Mouse (Mus musculus) MEL (cell line): Measurements from ENCODE around the gene Ifngr2. TPM values are rescaled to one million over a fixed set of nuclear protein-coding genes. Genes with fewer than 3 reads are reported as not detected.

Source experiments
- DNase-seq: peaks from one replicate; pipeline ENCODE4 v3.0.0; 2011; ENCODE audit warnings: low read depth, low spot score
- H3K27ac ChIP-seq: 2 replicates; pipeline ENCODE4 v1.5.1; 2012; ENCODE audit warnings: low read depth, mild to moderate bottlenecking, control low read depth, low read length, moderate library complexity; ENCODE audit not compliant: control insufficient read depth
- H3K27me3 ChIP-seq, 2 experiments: fragments of 150-350 bp in 1 of 2; sonication (generic) in 1 of 2; 2 replicates each; pipeline ENCODE4 v1.6.1; 2012; ENCODE audit warnings: low read length in 2 of 2, mild to moderate bottlenecking in 2 of 2, improper control_type of control experiment in 1 of 2, moderate library complexity in 1 of 2; ENCODE audit not compliant: insufficient read depth in 2 of 2, control insufficient read depth in 1 of 2
- H3K36me3 ChIP-seq, 2 experiments: 2 replicates each; pipeline ENCODE4 v1.6.1; 2012 to 2014; ENCODE audit warnings: low read length in 2 of 2, improper control_type of control experiment in 1 of 2, inconsistent platforms in 1 of 2, mild to moderate bottlenecking in 1 of 2; ENCODE audit not compliant: insufficient read depth in 2 of 2, control insufficient read depth in 1 of 2
- H3K4me1 ChIP-seq, 2 experiments: fragments of 150-350 bp in 1 of 2; sonication (generic) in 1 of 2; 2 replicates each; pipeline ENCODE4 v1.6.1; 2012; ENCODE audit warnings: low read length in 2 of 2, improper control_type of control experiment in 1 of 2, mild to moderate bottlenecking in 1 of 2; ENCODE audit not compliant: insufficient read depth in 2 of 2, control insufficient read depth in 1 of 2
- H3K4me3 ChIP-seq, 2 experiments: fragments of 150-350 bp in 1 of 2; sonication (generic) in 1 of 2; 2 replicates each; pipeline ENCODE4 v1.5.1; 2012; ENCODE audit warnings: low read depth in 2 of 2, low read length in 2 of 2, mild to moderate bottlenecking in 2 of 2, moderate library complexity in 2 of 2, control low read depth in 1 of 2, improper control_type of control experiment in 1 of 2; ENCODE audit not compliant: control insufficient read depth in 1 of 2, insufficient read depth in 1 of 2
- H3K79me2 ChIP-seq: 2 replicates; pipeline ENCODE4 v1.6.1; 2012; ENCODE audit warnings: mild to moderate bottlenecking, low read length, moderate library complexity; ENCODE audit not compliant: control insufficient read depth, poor library complexity, insufficient read depth
- H3K9ac ChIP-seq: 2 replicates; pipeline ENCODE4 v1.6.1; 2012; ENCODE audit warnings: low read depth, mild to moderate bottlenecking, control low read depth, low read length, moderate library complexity; ENCODE audit not compliant: control insufficient read depth, poor library complexity, severe bottlenecking
- H3K9me3 ChIP-seq: fragments of 150-350 bp; sonication (generic); replicated peaks from 2 replicates; pipeline ENCODE4 v1.6.1; 2012; ENCODE audit warnings: mild to moderate bottlenecking, low read length, improper control_type of control experiment, moderate library complexity; ENCODE audit not compliant: insufficient read depth
- CHD2 ChIP-seq: IDR thresholded peaks from 2 replicates; pipeline ENCODE4 v1.6.1; 2011; ENCODE audit warnings: low read length, improper control_type of control experiment
- ELF1 ChIP-seq: IDR thresholded peaks from 2 replicates; pipeline ENCODE4 v1.6.1; 2014; ENCODE audit warnings: low read depth, mild to moderate bottlenecking, inconsistent platforms, low read length, improper control_type of control experiment, moderate library complexity
- EP300 ChIP-seq, 2 experiments: IDR thresholded peaks; 2 replicates each; pipeline ENCODE4 v1.6.1; 2011; ENCODE audit warnings: improper control_type of control experiment in 2 of 2, low read length in 2 of 2, low read depth in 1 of 2, mild to moderate bottlenecking in 1 of 2
- ETS1 ChIP-seq: IDR thresholded peaks from 2 replicates; pipeline ENCODE4 v1.6.1; 2012; ENCODE audit warnings: low read depth, mild to moderate bottlenecking, inconsistent platforms, low read length, improper control_type of control experiment, moderate library complexity
- GATA1 ChIP-seq: IDR thresholded peaks from 2 replicates; pipeline ENCODE4 v1.6.1; 2011; ENCODE audit warnings: low read depth, low read length, improper control_type of control experiment
- HCFC1 ChIP-seq: IDR thresholded peaks from 2 replicates; pipeline ENCODE4 v1.6.1; 2012; ENCODE audit warnings: low read depth, mild to moderate bottlenecking, inconsistent platforms, low read length, improper control_type of control experiment, moderate library complexity
- JUND ChIP-seq: IDR thresholded peaks from 2 replicates; pipeline ENCODE4 v1.6.1; 2011; ENCODE audit warnings: low read depth, mild to moderate bottlenecking, improper control_type of control experiment, low read length
- MAX ChIP-seq: IDR thresholded peaks from 2 replicates; pipeline ENCODE4 v1.6.1; 2011; ENCODE audit warnings: low read length, improper control_type of control experiment
- MEF2A ChIP-seq: IDR thresholded peaks from 2 replicates; pipeline ENCODE4 v1.6.1; 2014; ENCODE audit warnings: low read depth, mild to moderate bottlenecking, inconsistent platforms, low read length, improper control_type of control experiment; ENCODE audit not compliant: poor library complexity, insufficient replicate concordance, severe bottlenecking; ENCODE audit errors: extremely low read depth
- MXI1 ChIP-seq: IDR thresholded peaks from 2 replicates; pipeline ENCODE4 v1.6.1; 2011; ENCODE audit warnings: mild to moderate bottlenecking, low read depth, low read length, improper control_type of control experiment
- MYB ChIP-seq: IDR thresholded peaks from 2 replicates; pipeline ENCODE4 v1.6.1; 2011; ENCODE audit warnings: mild to moderate bottlenecking, low read depth, low read length, improper control_type of control experiment
- NELFE ChIP-seq: IDR thresholded peaks from 2 replicates; pipeline ENCODE4 v1.6.1; 2011; ENCODE audit warnings: low read depth, low read length, improper control_type of control experiment
- NRF1 ChIP-seq: IDR thresholded peaks from 2 replicates; pipeline ENCODE4 v1.6.1; 2014; ENCODE audit warnings: low read depth, mild to moderate bottlenecking, inconsistent platforms, low read length, improper control_type of control experiment, moderate library complexity; ENCODE audit not compliant: poor library complexity, insufficient read depth, severe bottlenecking
- POLR2A ChIP-seq, 2 experiments: IDR thresholded peaks; 2 replicates each; pipeline ENCODE4 v1.6.1; 2011 to 2012; ENCODE audit warnings: low read length in 2 of 2, mild to moderate bottlenecking in 2 of 2, control low read depth in 1 of 2, improper control_type of control experiment in 1 of 2, low read depth in 1 of 2, moderate library complexity in 1 of 2; ENCODE audit not compliant: control insufficient read depth in 1 of 2, insufficient read depth in 1 of 2, poor library complexity in 1 of 2
- POLR2AphosphoS2 ChIP-seq: IDR thresholded peaks from 2 replicates; pipeline ENCODE4 v1.6.1; 2011; ENCODE audit warnings: low read length, improper control_type of control experiment
- RAD21 ChIP-seq: IDR thresholded peaks from 2 replicates; pipeline ENCODE4 v1.6.1; 2011; ENCODE audit warnings: mild to moderate bottlenecking, low read depth, low read length, improper control_type of control experiment
- RCOR1 ChIP-seq: IDR thresholded peaks from 2 replicates; pipeline ENCODE4 v1.6.1; 2012; ENCODE audit warnings: low read depth, mild to moderate bottlenecking, inconsistent platforms, low read length, improper control_type of control experiment
- SIN3A ChIP-seq: IDR thresholded peaks from 2 replicates; pipeline ENCODE4 v1.6.1; 2012; ENCODE audit warnings: low read length, improper control_type of control experiment, inconsistent platforms
- SMC3 ChIP-seq: IDR thresholded peaks from 2 replicates; pipeline ENCODE4 v1.6.1; 2011; ENCODE audit warnings: low read depth, low read length, improper control_type of control experiment
- TAL1 ChIP-seq: IDR thresholded peaks from 2 replicates; pipeline ENCODE4 v1.6.1; 2012; ENCODE audit warnings: mild to moderate bottlenecking, inconsistent platforms, low read length, moderate library complexity, mixed read lengths
- UBTF ChIP-seq: IDR thresholded peaks from 2 replicates; pipeline ENCODE4 v1.6.1; 2012; ENCODE audit warnings: low read depth, mild to moderate bottlenecking, inconsistent platforms, low read length, improper control_type of control experiment, moderate library complexity, borderline replicate concordance; ENCODE audit not compliant: insufficient read depth
- USF1 ChIP-seq: IDR thresholded peaks from 2 replicates; pipeline ENCODE4 v1.6.1; 2014; ENCODE audit warnings: low read depth, mild to moderate bottlenecking, inconsistent platforms, low read length, improper control_type of control experiment, moderate library complexity
- USF2 ChIP-seq, 2 experiments: IDR thresholded peaks; 2 replicates each; pipeline ENCODE4 v1.6.1; 2011 to 2012; ENCODE audit warnings: improper control_type of control experiment in 2 of 2, low read length in 2 of 2, borderline replicate concordance in 1 of 2, inconsistent platforms in 1 of 2, low read depth in 1 of 2, mild to moderate bottlenecking in 1 of 2; ENCODE audit not compliant: insufficient read depth in 1 of 2
- ZC3H11A ChIP-seq: IDR thresholded peaks from 2 replicates; pipeline ENCODE4 v1.6.1; 2012; ENCODE audit warnings: low read depth, mild to moderate bottlenecking, inconsistent platforms, low read length, improper control_type of control experiment
- polyA plus RNA-seq, 2 experiments: library from polyadenylated mRNA; stranded (reverse) in 1 of 2; unstranded in 1 of 2; fragments of >175 nt in 1 of 2; fragments of >200 nt in 1 of 2; gene quantifications; 2 replicates each; pipeline versions ENCODE4 v1.2.1 to v1.2.4; 2012; ENCODE audit warnings: low replicate concordance in 2 of 2, low read depth in 1 of 2; ENCODE audit not compliant: insufficient read length in 2 of 2, insufficient read depth in 1 of 2, missing spikeins in 1 of 2
- total RNA-seq: library from RNA; depleted of rRNA; stranded (reverse); fragments of 300-350 nt; gene quantifications from 2 replicates; pipeline ENCODE4 v1.2.3, GENCODE M21; 2012; rRNA removed

Ifngr2 gene
- total RNA-seq (2.8 and 4.1 TPM in 2 replicates), polyA plus RNA-seq (10 to 100 TPM in 1 of 2 experiments, not detected in 1; 11.0 TPM)

- TF ChIP-seq NRF1 (no peak), MXI1 (no peak), GATA1 (peak; percentile 8; the same call in 1 of the 2 replicates), SMC3 (no peak), UBTF (no peak), MAX (0 out of 2 replicates have a peak, but pooled peaks have one; percentile 11), ETS1 (no peak), RCOR1 (peak; percentile 47; the same call in 1 of the 2 replicates), MEF2A (no peak), JUND (no peak), ZC3H11A (no peak), CHD2 (no peak), USF1 (peak; percentile 12; the same call in 1 of the 2 replicates), POLR2A (IDR thresholded peaks at IDR 0.05; ENCODE audit: control insufficient read depth in 1 of 2, insufficient read depth in 1 of 2, low read depth in 1 of 2, low read length in 2 of 2, poor library complexity in 1 of 2) (0 out of 4 replicates have a peak, but pooled peaks of 1 of the 2 experiments have one; percentile 27), EP300 (IDR thresholded peaks at IDR 0.05; ENCODE audit: low read depth in 1 of 2, low read length in 2 of 2) (peak; percentile 9; a peak in 1 of 4 replicates), USF2 (IDR thresholded peaks at IDR 0.05; ENCODE audit: borderline replicate concordance in 1 of 2, insufficient read depth in 1 of 2, low read depth in 1 of 2, low read length in 2 of 2) (no peak), POLR2AphosphoS2 (no peak), NELFE (peak; percentile 41), ELF1 (no peak), MYB (no peak), RAD21 (no peak), TAL1 (no peak), HCFC1 (no peak), SIN3A (peak; percentile 30; the same call in 1 of the 2 replicates)
- H3K4me1 ChIP-seq = peaks cover 14 to 42% of the 10 kb centered on the region in 2 experiments
Observed at GRCm38 (mm10) chr16:91546836-91547741, at the start of gene Ifngr2. Gene Ifngr2 (plus strand): TSS chr16:91547072.

More at GRCm38 (mm10) chr16:91546836-91547741, at the start of gene Ifngr2:
- no peaks in the 10 kb centered on the region for H3K9me3 ChIP-seq
- no peaks in the 10 kb centered on the region for H3K27me3 ChIP-seq
- H3K36me3 ChIP-seq = peaks cover 0 to 35% of the 10 kb centered on the region in 2 experiments; a peak in 2 of 4 replicates
- peak within 1 kb of the TSS; percentile 88 for H3K27ac ChIP-seq
- peak within 1 kb of the TSS; percentile 78 for H3K9ac ChIP-seq
- peaks cover 2% of the 10 kb centered on the region; the same call in 1 of the 2 replicates for H3K79me2 ChIP-seq
- H3K4me3 ChIP-seq = peak within 1 kb of the TSS; percentile 67 to 83
- DNase-seq = peak; percentile 63
